Mouse (Mus musculus) bone marrow, adult 2 months (tissue): ENCODE results near the gene Spns2. TPM values are rescaled to one million over a fixed set of nuclear protein-coding genes. Genes with fewer than 3 reads are reported as not detected.
"Not testable (repeated sequence)": the region's sequence is repeated elsewhere in the genome, so short reads cannot be mapped to it uniquely, and the experiment has no call there.

Experiments used
- H3K27ac ChIP-seq: fragments of 200-500 bp; 2 replicates; pipeline ENCODE4 v1.5.1; 2012; ENCODE audit warnings: low read depth, mild to moderate bottlenecking, control low read depth, inconsistent platforms, low read length; ENCODE audit not compliant: control insufficient read depth, poor library complexity, insufficient read depth
- H3K4me1 ChIP-seq: fragments of 200-500 bp; 2 replicates; pipeline ENCODE4 v1.6.1; 2011; ENCODE audit warnings: low read length; ENCODE audit not compliant: control insufficient read depth, insufficient read depth
- H3K4me3 ChIP-seq: fragments of 200-500 bp; replicated peaks from 2 replicates; pipeline ENCODE3; 2011; ENCODE audit warnings: mild to moderate bottlenecking, low read depth, low read length, control low read depth; ENCODE audit not compliant: control insufficient read depth
- CTCF ChIP-seq: fragments of 200-500 bp; IDR thresholded peaks from 2 replicates; pipeline ENCODE4 v1.5.1; 2011; ENCODE audit warnings: low read length, control low read depth; ENCODE audit not compliant: control insufficient read depth, insufficient read depth
- POLR2A ChIP-seq: fragments of 200-500 bp; IDR thresholded peaks from 2 replicates; pipeline ENCODE4 v1.6.1; 2011; ENCODE audit warnings: low read depth, mild to moderate bottlenecking, control low read depth, low read length, borderline replicate concordance; ENCODE audit not compliant: control insufficient read depth
- WGBS: fragments of 180-500 bp; shearing (Covaris S2); methylation state at CpG from one replicate; pipeline ENCODE4 v1.1.7; 2018; 5-methylcytosine and 5-hydroxymethylcytosine counted together
- polyA plus RNA-seq: library from polyadenylated mRNA; stranded (reverse); fragments of >200 nt; gene quantifications from 2 replicates; pipeline ENCODE4 v1.2.4, GENCODE M21; 2011; ENCODE audit warnings: low replicate concordance; ENCODE audit not compliant: missing spikeins, insufficient read depth, insufficient read length

Gene Spns2
- polyA plus RNA-seq, 1 experiment = 10.7 TPM

DNA sequence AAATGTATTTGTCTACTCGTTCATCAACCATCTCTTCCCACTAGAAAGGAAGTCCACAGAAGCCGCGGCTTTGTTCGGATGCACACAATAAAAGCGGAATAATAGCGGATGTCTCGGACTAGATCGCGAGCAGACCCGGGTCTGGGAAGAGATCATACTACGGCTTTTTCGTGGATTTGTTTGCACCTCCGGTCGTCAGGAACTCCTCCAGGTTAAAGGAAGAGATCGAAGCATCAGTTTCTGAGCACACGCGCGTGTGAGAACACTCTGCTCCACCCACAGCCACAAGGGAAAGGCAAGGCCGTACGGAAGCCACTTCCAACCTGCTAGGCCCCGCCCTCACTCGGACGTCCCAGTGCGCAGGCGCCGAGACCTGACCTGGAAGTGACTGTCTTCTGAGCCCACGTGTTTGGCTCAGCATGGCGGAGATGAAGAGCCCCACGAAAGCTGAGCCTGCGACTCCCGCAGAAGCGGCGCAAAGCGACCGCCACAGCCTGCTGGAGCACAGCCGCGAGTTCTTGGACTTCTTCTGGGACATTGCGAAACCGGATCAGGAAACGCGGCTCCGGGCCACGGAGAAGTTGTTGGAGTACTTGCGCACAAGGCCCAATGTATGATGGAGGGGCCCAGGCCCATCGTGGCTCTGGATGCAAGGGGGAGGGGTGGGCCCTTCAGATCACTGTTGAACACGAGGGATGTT is 48.6 kb downstream of the Spns2 start, which contains the start of gene Mybbp1a:
Gene Mybbp1a, plus strand, starts transcription at position 391 of the 700 bp plus-strand sequence.
- under 1% methylated on average over 46 of the region's 46 CpGs for WGBS
- peak within 1 kb of the TSS; percentile 42 for H3K27ac ChIP-seq
- TF ChIP-seq CTCF = no peak
- TF ChIP-seq POLR2A = peak; percentile 90
- peak within 1 kb of the TSS; percentile 84 for H3K4me3 ChIP-seq
- peaks cover 1% of the 10 kb centered on the region; the same call in 1 of the 2 replicates for H3K4me1 ChIP-seq

DNA sequence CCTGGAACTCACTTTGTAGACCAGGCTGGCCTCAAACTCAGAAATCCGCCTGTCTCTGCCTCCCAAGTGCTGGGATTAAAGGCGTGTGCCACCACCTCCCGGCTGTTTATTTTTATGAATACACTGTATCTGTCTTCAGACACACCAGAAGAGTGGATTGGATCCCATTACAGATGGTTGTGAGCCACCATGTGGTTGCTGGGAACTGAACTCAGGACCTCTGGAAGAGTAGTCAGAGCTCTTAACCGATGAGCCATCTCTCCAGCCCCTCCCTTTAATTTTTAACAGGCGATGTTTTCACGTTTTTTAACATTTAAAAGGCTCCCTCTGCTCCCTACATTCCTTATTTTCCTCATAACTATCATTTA is 49.1 kb downstream of the Spns2 start:
- 33% methylated on average over 6 of the region's 6 CpGs for WGBS

DNA sequence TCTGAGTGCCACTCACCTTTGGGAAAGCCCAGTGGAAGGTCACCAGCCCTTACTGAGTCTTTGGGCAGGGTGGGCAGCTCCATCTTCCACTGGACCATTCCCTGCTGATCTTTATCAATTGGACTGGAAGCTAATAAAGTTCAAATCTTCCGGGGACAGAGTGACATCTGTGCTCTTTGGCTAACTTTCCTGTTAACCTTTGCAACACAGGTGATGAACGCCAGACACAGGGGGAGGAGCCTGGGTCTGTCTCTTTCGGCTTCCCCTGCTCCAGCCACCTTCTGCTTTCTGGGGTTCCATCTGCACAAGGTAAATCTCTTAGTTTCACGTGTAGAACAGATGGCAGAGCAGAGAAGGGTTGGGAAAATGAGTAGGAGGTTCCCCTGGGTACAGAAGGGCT is 51.3 kb downstream of the Spns2 start:
- WGBS = 48% methylated on average over 4 of the region's 4 CpGs
- Histone ChIP-seq H3K4me3 (no peak overlapping the region), H3K27ac (no peak overlapping the region), H3K4me1 (0 out of 2 replicates have a peak, but pooled peaks cover 1% of the 10 kb centered on the region)
- TF ChIP-seq POLR2A (no peak), CTCF (no peak)

More for the DNA sequence above, 49.1 kb downstream of the Spns2 start:
- H3K27ac ChIP-seq = peak overlapping the region; percentile 42
- not testable (repeated sequence) for H3K4me1 ChIP-seq
- peak overlapping the region; percentile 84 for H3K4me3 ChIP-seq

DNA sequence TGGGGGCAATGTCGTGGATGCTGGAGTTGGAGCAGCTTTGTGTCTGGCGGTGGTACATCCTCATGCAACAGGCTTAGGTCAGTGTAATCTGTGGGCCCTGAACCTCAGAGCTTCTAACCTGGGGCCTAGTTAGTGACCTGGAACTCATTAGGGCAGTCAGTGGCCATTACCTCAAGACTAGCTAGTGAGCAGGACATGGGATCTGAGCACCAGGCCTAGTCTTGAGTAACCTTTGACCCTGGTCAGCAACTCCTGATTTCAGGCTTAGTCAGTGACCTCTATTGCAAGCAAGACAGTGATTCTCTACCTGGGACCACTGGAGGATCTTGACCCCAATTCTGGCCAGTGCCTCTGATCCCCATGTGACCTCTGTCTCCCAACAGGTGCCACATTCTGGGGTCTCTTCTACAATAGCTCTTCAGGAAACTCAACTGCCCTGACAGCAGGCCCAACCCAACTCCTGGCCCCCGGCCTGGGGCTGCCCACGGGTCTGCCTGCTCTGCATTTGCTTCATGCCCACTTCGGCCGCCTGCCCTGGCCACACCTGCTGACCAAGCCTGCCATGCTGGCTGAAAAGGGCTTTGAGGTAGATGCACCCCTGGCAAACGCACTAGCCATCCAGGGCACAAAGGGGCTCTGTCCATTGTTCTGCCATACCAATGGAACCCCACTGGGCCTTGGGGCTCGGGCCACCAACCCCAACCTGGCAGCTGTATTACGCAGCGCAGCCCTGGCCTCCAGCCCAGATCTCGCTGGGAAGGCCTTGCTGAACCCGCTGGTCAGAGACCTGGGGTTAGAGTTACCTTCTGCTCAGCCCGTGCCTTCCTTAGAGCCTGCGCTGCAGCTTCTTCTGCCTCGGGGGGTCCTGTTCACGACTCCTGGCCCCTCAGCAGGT is 52.7 kb downstream of the Spns2 start:
- TF ChIP-seq CTCF (no peak), POLR2A (no peak)
- 85% methylated on average over 16 of the region's 16 CpGs for WGBS
- Histone ChIP-seq H3K4me1 (0 out of 2 replicates have a peak, but pooled peaks cover 1% of the 10 kb centered on the region), H3K4me3 (no peak overlapping the region), H3K27ac (no peak overlapping the region)

DNA sequence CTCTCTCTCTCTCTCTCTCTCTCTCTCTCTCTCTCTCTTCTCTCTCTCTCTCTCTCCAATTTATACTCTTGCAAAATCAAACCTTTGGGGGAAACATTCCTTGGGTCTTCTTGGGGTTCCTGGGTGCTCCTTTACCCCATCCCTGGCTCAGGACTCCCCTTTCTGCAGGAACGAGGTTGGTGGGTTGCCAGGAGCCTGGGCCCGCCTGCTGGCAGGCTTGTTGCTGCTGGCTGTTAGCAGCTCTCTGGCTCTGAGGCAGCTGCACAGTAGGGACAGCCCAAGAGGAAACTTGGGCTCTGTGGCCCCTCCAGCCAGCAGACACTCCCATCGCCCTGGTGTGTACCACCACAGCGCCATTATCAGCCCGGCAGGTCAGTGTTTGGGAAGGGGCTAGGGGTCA is 53.4 kb downstream of the Spns2 start:
- WGBS = 78% methylated on average over 5 of the region's 5 CpGs

DNA sequence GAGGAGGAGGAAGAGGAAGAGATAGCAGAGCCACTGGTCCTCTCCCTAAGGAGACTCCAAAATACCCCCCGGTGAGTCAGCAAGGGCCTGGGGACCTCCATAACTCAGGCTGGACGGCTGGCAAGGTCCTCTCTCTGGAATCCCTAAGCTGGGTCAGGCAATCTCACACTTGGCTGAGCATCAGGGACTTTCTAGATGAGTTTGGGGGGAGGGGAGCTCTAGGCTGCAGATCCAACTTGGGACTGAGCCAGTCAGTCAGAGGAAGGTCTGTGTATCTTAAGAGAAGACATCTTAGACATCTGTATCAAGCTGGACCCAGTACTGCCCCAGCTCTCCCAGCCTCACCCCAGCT is 54.0 kb downstream of the Spns2 start:
- TF ChIP-seq CTCF (no peak), POLR2A (no peak)
- Histone ChIP-seq H3K4me1 (no peaks in the 10 kb centered on the region), H3K27ac (no peak overlapping the region), H3K4me3 (no peak overlapping the region)
- 80% methylated on average over 2 of the region's 2 CpGs for WGBS

More for the DNA sequence above, 53.4 kb downstream of the Spns2 start:
- H3K4me3 ChIP-seq = no peak overlapping the region
- TF ChIP-seq CTCF (no peak), POLR2A (no peak)
- no peak overlapping the region for H3K27ac ChIP-seq
- H3K4me1 ChIP-seq = no peaks in the 10 kb centered on the region

DNA sequence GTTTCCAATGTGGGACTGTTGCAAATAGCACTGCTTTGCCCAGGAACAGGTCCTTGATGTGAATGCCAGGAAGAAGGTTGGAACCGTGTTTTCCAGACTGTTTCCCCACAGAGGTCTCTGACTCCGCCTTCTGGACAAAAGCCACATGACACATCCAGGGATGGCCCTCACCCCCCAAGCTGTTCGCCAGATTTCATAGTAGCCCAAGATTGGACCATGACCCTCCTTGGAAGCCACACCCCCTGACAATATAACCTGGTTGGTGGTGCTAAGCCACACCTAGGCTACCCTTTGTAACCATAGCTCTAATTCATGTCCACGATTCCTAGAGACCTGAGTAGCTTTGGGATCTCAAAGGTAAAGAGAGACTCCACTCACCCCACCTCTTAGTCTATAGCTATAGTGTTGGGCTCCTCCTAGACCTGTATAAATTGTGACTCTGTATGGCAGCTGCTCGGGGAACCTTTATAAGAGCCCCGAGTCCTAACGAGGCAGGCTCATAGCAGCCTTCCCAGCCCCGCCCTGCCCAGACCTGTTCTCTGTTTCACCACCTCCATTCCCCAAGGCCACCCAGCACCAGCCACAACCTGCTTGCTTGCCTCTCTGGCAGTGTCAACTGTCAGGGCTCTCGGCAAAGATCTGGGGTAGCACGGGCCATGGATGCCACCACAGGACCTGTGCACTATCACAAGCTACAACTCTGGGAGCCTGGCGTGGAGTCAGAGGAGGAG is 54.6 kb downstream of the Spns2 start, which contains the start of gene Ggt6:
Gene Ggt6, plus strand, starts transcription at position 564 of the 731 bp plus-strand sequence.
- 69% methylated on average over 11 of the region's 11 CpGs for WGBS
- no peak for TF ChIP-seq CTCF
- TF ChIP-seq POLR2A = no peak
- no peak within 1 kb of the TSS for H3K27ac ChIP-seq
- no peak within 1 kb of the TSS for H3K4me3 ChIP-seq
- H3K4me1 ChIP-seq = no peaks in the 10 kb centered on the region

DNA sequence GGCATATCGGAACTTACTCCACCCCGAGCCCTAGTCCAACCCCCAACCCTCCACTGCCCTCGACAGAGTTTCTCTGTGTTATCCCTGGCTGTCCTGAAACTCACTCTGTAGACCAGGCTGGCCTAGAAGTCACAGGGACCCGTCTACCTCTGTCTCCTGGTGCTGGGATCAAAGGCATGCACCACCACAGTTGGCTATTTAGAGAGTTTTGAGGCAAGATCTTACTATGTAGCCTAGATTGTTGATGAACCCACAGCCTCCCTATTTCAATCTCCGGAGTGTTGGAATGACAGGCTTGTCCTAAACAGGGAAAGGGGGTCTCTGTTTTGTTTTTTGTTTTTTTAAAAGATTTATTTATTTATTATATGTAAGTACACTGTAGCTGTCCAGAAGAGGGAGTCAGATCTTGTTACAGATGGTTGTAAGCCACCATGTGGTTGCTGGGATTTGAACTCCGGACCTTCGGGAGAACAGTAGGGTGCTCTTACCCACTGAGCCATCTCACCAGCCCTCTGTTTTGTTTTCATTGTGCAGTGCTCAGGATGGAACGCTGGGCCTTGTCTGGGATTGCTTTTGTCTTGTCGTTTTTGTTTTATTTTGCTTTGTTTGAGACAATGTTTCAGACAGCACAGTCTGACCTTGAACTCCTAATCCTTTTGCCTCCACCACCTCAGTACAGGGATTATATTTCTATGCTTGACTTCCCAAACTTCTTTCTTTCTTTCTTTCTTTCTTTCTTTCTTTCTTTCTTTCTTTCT is 59.2 kb downstream of the Spns2 start:
- WGBS = 80% methylated on average over 9 of the region's 9 CpGs
- not testable (repeated sequence) for H3K4me3 ChIP-seq, H3K4me1 ChIP-seq, H3K27ac ChIP-seq
